Mouse (Mus musculus): ENCODE data around the gene Helz. TPM values are rescaled to one million over a fixed set of nuclear protein-coding genes. Genes with fewer than 3 reads are reported as not detected.

Helz gene
- polyA plus RNA-seq, 1 experiment from 2014 or later: 16.0 TPM

- H3K27ac ChIP-seq: no peak overlapping the region
- 92% methylated on average over 10 of the region's 10 CpGs for WGBS
Observed at GRCm38 (mm10) chr11:107688480-107688879, 140.8 kb downstream of the Helz start.

GRCm38 (mm10) chr11:107691569-107691968, 143.8 kb downstream of the Helz start:
- H3K27me3 ChIP-seq (replicated peaks): no peaks in the 10 kb centered on the region
- WGBS: 61% methylated on average over 8 of the region's 8 CpGs
- H3K4me2 ChIP-seq (replicated peaks): no peak overlapping the region
- no peak overlapping the region for H3K27ac ChIP-seq
- no peak for ATAC-seq
- H3K9me3 ChIP-seq: no peaks in the 10 kb centered on the region
- H3K36me3 ChIP-seq: peaks cover under 1% of the 10 kb centered on the region
- H3K9ac ChIP-seq: no peak overlapping the region
- no peak overlapping the region for H3K4me3 ChIP-seq (replicated peaks)
- H3K4me1 ChIP-seq (replicated peaks): no peaks in the 10 kb centered on the region

More at GRCm38 (mm10) chr11:107688480-107688879, 140.8 kb downstream of the Helz start:
- H3K4me2 ChIP-seq (replicated peaks): no peak overlapping the region
- H3K9ac ChIP-seq: no peak overlapping the region
- no peaks in the 10 kb centered on the region for H3K9me3 ChIP-seq
- H3K36me3 ChIP-seq: peaks cover 10% of the 10 kb centered on the region
- H3K4me1 ChIP-seq (replicated peaks): no peaks in the 10 kb centered on the region
- no peaks in the 10 kb centered on the region for H3K27me3 ChIP-seq (replicated peaks)
- no peak overlapping the region for H3K4me3 ChIP-seq (replicated peaks)
- no peak for ATAC-seq

GRCm38 (mm10) chr11:107693338-107693737, 145.6 kb downstream of the Helz start:
- H3K36me3 ChIP-seq: no peaks in the 10 kb centered on the region
- H3K4me1 ChIP-seq (replicated peaks): no peaks in the 10 kb centered on the region
- WGBS: 81% methylated on average over 6 of the region's 6 CpGs
- H3K27me3 ChIP-seq (replicated peaks): no peaks in the 10 kb centered on the region
- no peak overlapping the region for H3K4me2 ChIP-seq (replicated peaks)
- no peak overlapping the region for H3K4me3 ChIP-seq (replicated peaks)
- no peak overlapping the region for H3K27ac ChIP-seq
- no peak for ATAC-seq
- no peak overlapping the region for H3K9ac ChIP-seq
- H3K9me3 ChIP-seq: no peaks in the 10 kb centered on the region

- Histone ChIP-seq H3K27me3 (replicated peaks) (no peaks in the 10 kb centered on the region), H3K4me2 (replicated peaks) (no peak overlapping the region), H3K4me1 (replicated peaks) (peaks cover 5% of the 10 kb centered on the region; the same call in 1 of the 2 replicates), H3K9me3 (no peaks in the 10 kb centered on the region), H3K36me3 (no peaks in the 10 kb centered on the region), H3K9ac (no peak overlapping the region), H3K4me3 (replicated peaks) (no peak overlapping the region), H3K27ac (no peak overlapping the region)
- no peak for ATAC-seq
- WGBS: 87% methylated on average over 4 of the region's 4 CpGs
Observed at GRCm38 (mm10) chr11:107699967-107700366, 152.2 kb downstream of the Helz start.

DNA sequence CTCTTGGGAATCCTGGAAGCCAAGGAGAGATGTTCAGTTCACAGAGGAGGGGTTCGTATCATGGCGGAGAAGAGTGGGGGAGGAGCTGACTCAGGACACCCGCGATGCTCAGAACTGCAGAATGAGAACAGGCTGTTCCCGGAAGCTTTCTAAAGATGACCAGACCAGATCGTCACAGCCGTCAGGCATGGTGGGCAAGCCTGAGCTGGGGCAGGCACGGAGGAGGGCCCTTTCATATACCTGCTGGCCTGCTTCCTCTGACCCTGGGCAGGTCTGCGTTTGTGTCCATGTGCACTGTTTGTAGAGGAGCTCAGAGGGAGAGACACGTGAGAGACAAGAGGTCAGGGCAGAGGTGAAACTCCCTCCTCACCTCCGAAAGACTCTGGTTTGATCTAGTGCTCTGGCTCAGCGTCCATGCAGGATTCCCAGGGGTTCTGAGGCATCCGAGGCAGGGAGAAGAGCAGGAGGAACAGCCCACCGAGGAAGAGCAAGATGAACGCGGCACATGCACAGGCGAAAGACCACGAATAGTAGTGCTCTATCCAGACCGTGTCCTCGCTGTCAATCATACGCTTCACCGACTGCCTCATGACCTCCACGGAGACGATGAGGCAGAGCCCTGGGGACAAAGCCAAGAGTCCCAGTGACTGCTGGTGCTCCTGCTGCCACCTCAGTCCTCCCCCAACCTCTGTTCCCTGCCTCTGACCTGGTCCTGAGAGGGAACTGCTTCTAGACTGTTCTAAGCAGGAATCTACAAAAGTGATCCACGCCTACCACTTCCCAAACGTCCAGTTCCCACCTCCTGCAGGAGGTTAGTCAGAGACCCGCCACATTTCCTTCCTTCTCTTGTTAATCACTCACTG, 155.8 kb downstream of the Helz start:
- H3K9ac ChIP-seq: no peak overlapping the region
- no peaks in the 10 kb centered on the region for H3K9me3 ChIP-seq
- WGBS: 46% methylated on average over 27 of the region's 27 CpGs
- H3K27ac ChIP-seq: no peak overlapping the region
- ATAC-seq: no peak
- H3K27me3 ChIP-seq (replicated peaks): no peaks in the 10 kb centered on the region
- 0 out of 2 replicates have a peak overlapping the region, but pooled peaks have one; percentile 14 for H3K4me2 ChIP-seq (replicated peaks)
- no peaks in the 10 kb centered on the region for H3K36me3 ChIP-seq
- no peak overlapping the region for H3K4me3 ChIP-seq (replicated peaks)
- H3K4me1 ChIP-seq (replicated peaks): peaks cover 5% of the 10 kb centered on the region; the same call in 1 of the 2 replicates

- peaks cover 5% of the 10 kb centered on the region; the same call in 1 of the 2 replicates for H3K4me1 ChIP-seq (replicated peaks)
- no peak overlapping the region for H3K4me2 ChIP-seq (replicated peaks)
- no peak overlapping the region for H3K4me3 ChIP-seq (replicated peaks)
- ATAC-seq: no peak
- no peaks in the 10 kb centered on the region for H3K36me3 ChIP-seq
- H3K27me3 ChIP-seq (replicated peaks): no peaks in the 10 kb centered on the region
- no peaks in the 10 kb centered on the region for H3K9me3 ChIP-seq
- no peak overlapping the region for H3K9ac ChIP-seq
- 80% methylated on average over 6 of the region's 6 CpGs for WGBS
- no peak overlapping the region for H3K27ac ChIP-seq
Observed at GRCm38 (mm10) chr11:107705060-107705459, 157.3 kb downstream of the Helz start.

DNA sequence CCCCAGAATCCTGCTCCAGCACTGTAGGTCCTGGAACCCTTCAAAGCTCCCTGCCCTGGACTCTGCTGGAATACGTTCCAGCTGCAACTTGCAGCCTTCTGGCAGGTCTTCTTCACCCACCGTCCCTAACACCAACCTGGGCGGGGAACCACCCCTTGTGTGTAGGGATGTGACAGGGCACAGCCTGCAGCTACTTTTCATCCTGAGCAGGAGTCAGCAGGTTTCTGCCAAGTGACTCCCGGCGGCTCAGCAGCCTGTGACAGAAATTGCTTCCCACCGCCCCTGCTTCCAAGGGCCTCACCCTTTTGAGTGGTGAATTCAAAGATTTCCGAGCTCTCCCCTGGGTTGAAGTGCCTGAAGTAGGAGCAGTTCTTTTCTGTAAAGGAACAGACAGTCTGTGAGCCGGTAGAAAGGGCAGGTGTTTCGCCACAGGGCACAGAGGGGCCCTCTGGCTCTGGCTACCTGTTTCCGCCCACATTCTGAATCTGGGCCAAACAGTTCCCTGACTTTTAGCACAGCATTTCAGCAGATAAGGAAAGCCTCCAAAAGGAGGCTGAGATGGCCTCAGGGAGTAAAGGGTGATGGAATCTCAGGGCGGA, 157.8 kb downstream of the Helz start:
- Histone ChIP-seq H3K27ac (no peak overlapping the region), H3K4me2 (replicated peaks) (no peak overlapping the region)

GRCm38 (mm10) chr11:107707897-107708610, 160.3 kb downstream of the Helz start:
- Histone ChIP-seq H3K27ac (no peak overlapping the region), H3K9ac (no peak overlapping the region), H3K27me3 (replicated peaks) (no peaks in the 10 kb centered on the region), H3K4me2 (replicated peaks) (no peak overlapping the region), H3K4me3 (replicated peaks) (no peak overlapping the region), H3K4me1 (replicated peaks) (peaks cover 3% of the 10 kb centered on the region; the same call in 1 of the 2 replicates), H3K36me3 (no peaks in the 10 kb centered on the region), H3K9me3 (no peaks in the 10 kb centered on the region)
- WGBS: 75% methylated on average over 20 of the region's 20 CpGs
- no peak for ATAC-seq

More for the DNA sequence above, 157.8 kb downstream of the Helz start:
- Histone ChIP-seq H3K4me3 (replicated peaks) (no peak overlapping the region), H3K36me3 (no peaks in the 10 kb centered on the region), H3K9ac (no peak overlapping the region), H3K9me3 (no peaks in the 10 kb centered on the region), H3K4me1 (replicated peaks) (peaks cover 5% of the 10 kb centered on the region; the same call in 1 of the 2 replicates), H3K27me3 (replicated peaks) (no peaks in the 10 kb centered on the region)
- ATAC-seq: no peak
- 63% methylated on average over 11 of the region's 11 CpGs for WGBS

DNA sequence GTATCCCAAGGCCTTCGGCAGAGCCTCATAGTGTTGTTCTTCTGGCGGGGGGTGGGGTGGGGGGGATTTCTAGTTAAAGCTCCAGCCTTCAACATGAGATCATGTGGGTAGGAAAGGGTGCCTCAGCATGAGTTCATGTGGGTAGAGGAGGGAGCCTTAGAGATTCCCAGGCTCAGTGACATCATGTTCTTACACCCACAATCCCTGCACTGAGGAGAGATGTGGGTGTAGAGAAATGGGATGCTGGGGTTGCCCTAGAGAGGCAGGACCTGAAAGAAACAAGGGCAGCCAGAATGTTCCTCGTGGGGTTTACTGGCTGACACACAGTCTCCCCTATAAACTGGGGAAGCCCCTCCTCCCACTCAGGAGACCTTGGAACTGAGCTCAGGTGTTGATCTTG, 162.6 kb downstream of the Helz start:
- ATAC-seq: no peak
- H3K9ac ChIP-seq: no peak overlapping the region
- WGBS: 50% methylated on average over 3 of the region's 3 CpGs
- no peaks in the 10 kb centered on the region for H3K36me3 ChIP-seq
- H3K4me1 ChIP-seq (replicated peaks): no peaks in the 10 kb centered on the region
- no peaks in the 10 kb centered on the region for H3K27me3 ChIP-seq (replicated peaks)
- no peak overlapping the region for H3K4me2 ChIP-seq (replicated peaks)
- no peaks in the 10 kb centered on the region for H3K9me3 ChIP-seq
- H3K4me3 ChIP-seq (replicated peaks): no peak overlapping the region
- no peak overlapping the region for H3K27ac ChIP-seq

DNA sequence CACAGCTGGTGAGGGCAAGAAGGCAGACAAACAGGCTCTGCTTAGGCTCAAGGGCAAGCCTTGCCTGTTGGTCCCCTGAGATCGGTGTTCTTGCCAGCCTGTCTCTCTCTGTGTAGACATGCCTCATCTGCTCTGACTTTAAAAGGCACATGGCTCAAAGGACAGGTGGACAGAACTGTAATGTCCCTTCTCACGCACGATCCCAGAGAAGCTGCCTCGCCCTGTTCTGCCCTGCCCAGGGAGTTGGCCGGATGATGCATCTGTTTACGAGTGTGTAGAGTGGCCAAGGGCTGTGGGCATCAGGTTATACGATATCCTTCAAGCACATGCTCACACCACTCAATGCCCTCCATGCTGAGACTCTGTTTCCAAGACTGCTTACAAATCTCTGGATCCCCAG, 166.6 kb downstream of the Helz start:
- no peaks in the 10 kb centered on the region for H3K36me3 ChIP-seq
- no peak overlapping the region for H3K27ac ChIP-seq
- H3K4me3 ChIP-seq (replicated peaks): no peak overlapping the region
- no peaks in the 10 kb centered on the region for H3K9me3 ChIP-seq
- H3K4me1 ChIP-seq (replicated peaks): no peaks in the 10 kb centered on the region
- no peak overlapping the region for H3K9ac ChIP-seq
- H3K27me3 ChIP-seq (replicated peaks): no peaks in the 10 kb centered on the region
- no peak for ATAC-seq
- WGBS: 76% methylated on average over 7 of the region's 7 CpGs
- no peak overlapping the region for H3K4me2 ChIP-seq (replicated peaks)

GRCm38 (mm10) chr11:107716332-107716938, 168.7 kb downstream of the Helz start, which contains the start of gene Cacng1:
Cacng1 (minus strand) TSS chr11:107716522.
- 77% methylated on average over 16 of the region's 16 CpGs for WGBS

More at GRCm38 (mm10) chr11:107716332-107716938, 168.7 kb downstream of the Helz start, which contains the start of gene Cacng1:
- no peak within 1 kb of the TSS for H3K4me2 ChIP-seq (replicated peaks)
- no peaks in the 10 kb centered on the region for H3K36me3 ChIP-seq
- no peaks in the 10 kb centered on the region for H3K9me3 ChIP-seq
- no peak within 1 kb of the TSS for H3K27ac ChIP-seq
- H3K27me3 ChIP-seq (replicated peaks): no peaks in the 10 kb centered on the region
- H3K4me3 ChIP-seq (replicated peaks): no peak within 1 kb of the TSS
- ATAC-seq: no peak
- no peaks in the 10 kb centered on the region for H3K4me1 ChIP-seq (replicated peaks)
- no peak within 1 kb of the TSS for H3K9ac ChIP-seq
